Comparison of ENCODE assay signal across 10 mouse cellular contexts in the genomic region with DNA sequence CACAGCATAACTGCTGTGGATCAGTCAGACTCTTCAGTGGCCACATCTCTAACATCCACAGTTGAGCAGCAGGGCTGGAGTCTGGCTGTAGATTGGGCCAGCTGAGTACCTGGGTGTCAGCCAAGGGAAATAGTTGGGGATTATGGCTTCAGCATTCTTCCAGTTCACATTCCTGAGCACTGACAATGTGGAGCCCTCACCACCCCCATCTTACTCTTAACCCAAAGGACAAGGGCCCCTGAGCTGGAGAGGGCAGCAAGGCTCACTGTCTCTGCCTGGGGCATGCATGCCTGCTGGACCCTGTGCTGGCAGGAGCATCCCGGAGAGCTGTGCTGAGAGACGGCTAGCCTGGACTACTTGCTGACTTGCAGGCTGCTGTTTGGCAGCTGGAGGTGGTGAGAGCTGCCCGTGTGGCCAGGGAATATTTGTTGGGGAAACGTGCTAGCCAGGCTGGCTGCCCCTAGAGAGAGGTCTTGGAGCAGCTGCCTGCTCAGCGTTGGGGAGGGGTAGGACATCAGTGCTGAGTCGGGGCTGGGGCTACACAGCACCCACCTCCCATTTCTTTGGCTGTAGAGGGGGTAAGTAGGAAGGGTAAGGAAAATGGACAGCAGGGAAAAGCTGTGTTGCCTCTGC. TPM values are rescaled to one million over a fixed set of nuclear protein-coding genes. Genes with fewer than 3 reads are reported as not detected.
DNase-seq lines count a peak whose midpoint lies in the region; ATAC-seq lines count a peak whose summit lies in the region.
"Had no signal": no experiment of that assay in that cellular context is flagged by ENCODE, and none has a peak within 500 bp of the region (broad histone marks: within the 10 kb centered on the region; RNA-seq: fewer than 3 reads in every experiment).

No protein-coding gene starts in this region.

- H3K36me3 ChIP-seq in embryonic facial prominence, embryonic 14.5 days (ENCODE audit: control insufficient read depth, insufficient read depth, low read length) = peaks cover 79% of the 10 kb centered on the region
- H3K36me3 ChIP-seq in intestine, embryonic 16.5 days (ENCODE audit: control insufficient read depth, insufficient read depth, low read length) = peaks cover 29% of the 10 kb centered on the region
- peaks cover 92% of the 10 kb centered on the region for H3K36me3 ChIP-seq in lung, embryonic 15.5 days

- peak overlapping the region; percentile 61 for H3K27ac ChIP-seq in embryonic facial prominence, embryonic 14.5 days (replicated peaks; ENCODE audit: low read depth, low read length)
- H3K27ac ChIP-seq in intestine, embryonic 16.5 days (ENCODE audit: low read length) = peak overlapping the region; percentile 66
- peak overlapping the region; percentile 12; the same call in 1 of the 2 replicates for H3K27ac ChIP-seq in lung, embryonic 15.5 days

- intact Hi-C loops in heart, postnatal 25 days (cut with DNase I) = loop anchor here (1.0 to 10.0 kb wide), 2 partner anchors 196 to 317 kb away; a partner anchor contains a TSS

- peak; percentile 70 for ATAC-seq in embryonic facial prominence, embryonic 14.5 days (ENCODE audit: low read depth)
- ATAC-seq in intestine, embryonic 16.5 days = peak; percentile 41; the same call in 1 of the 2 replicates
- no peak for ATAC-seq in lung, embryonic 15.5 days (ENCODE audit: borderline replicate concordance, extremely low read depth, low FRiP score, low TSS enrichment)

- DNase-seq in heart, adult 18-20 months = peak; percentile 67 to 75
- no peak for DNase-seq in heart, postnatal 25 days (ENCODE audit: low spot score)
- DNase-seq in embryonic facial prominence, embryonic 14.5 days (ENCODE audit: low spot score) = peak; percentile 74
- no peak for DNase-seq in thymus, postnatal 36 days
- no peak for DNase-seq in adrenal gland, postnatal 14 days
- DNase-seq in frontal cortex, postnatal 10 days (ENCODE audit: low spot score in 2 of 2) = no peak

- H3K4me2 ChIP-seq in embryonic facial prominence, embryonic 14.5 days (ENCODE audit: low read depth, low read length) = no peak overlapping the region
- H3K4me2 ChIP-seq in intestine, embryonic 16.5 days (ENCODE audit: low read depth, low read length) = no peak overlapping the region
- H3K4me2 ChIP-seq in lung, embryonic 15.5 days = no peak overlapping the region

- no peaks in the 10 kb centered on the region for H3K9me3 ChIP-seq in embryonic facial prominence, embryonic 14.5 days (ENCODE audit: control insufficient read depth, low read length)
- no peaks in the 10 kb centered on the region for H3K9me3 ChIP-seq in intestine, embryonic 16.5 days (ENCODE audit: control insufficient read depth, low read length)
- no peaks in the 10 kb centered on the region for H3K9me3 ChIP-seq in lung, embryonic 15.5 days

- H3K4me3 ChIP-seq in embryonic facial prominence, embryonic 14.5 days (ENCODE audit: low read depth, low read length) = no peak overlapping the region
- H3K4me3 ChIP-seq in intestine, embryonic 16.5 days (ENCODE audit: low read length) = no peak overlapping the region
- no peak overlapping the region for H3K4me3 ChIP-seq in lung, embryonic 15.5 days

- no peaks in the 10 kb centered on the region for H3K27me3 ChIP-seq in embryonic facial prominence, embryonic 14.5 days (replicated peaks; ENCODE audit: control insufficient read depth, insufficient read depth, low read length)
- no peaks in the 10 kb centered on the region for H3K27me3 ChIP-seq in intestine, embryonic 16.5 days (replicated peaks; ENCODE audit: control insufficient read depth, insufficient read depth, low read length)
- H3K27me3 ChIP-seq in lung, embryonic 15.5 days = no peaks in the 10 kb centered on the region
- H3K27me3 ChIP-seq: CH12.LX had no signal

- H3K9ac ChIP-seq in embryonic facial prominence, embryonic 14.5 days (ENCODE audit: low read depth, low read length) = no peak overlapping the region
- H3K9ac ChIP-seq in intestine, embryonic 16.5 days (ENCODE audit: low read depth, low read length) = no peak overlapping the region
- no peak overlapping the region for H3K9ac ChIP-seq in lung, embryonic 15.5 days

- no peaks in the 10 kb centered on the region for H3K4me1 ChIP-seq in embryonic facial prominence, embryonic 14.5 days (ENCODE audit: control insufficient read depth, insufficient read depth, low read length)
- peaks cover 5% of the 10 kb centered on the region; the same call in 1 of the 2 replicates for H3K4me1 ChIP-seq in intestine, embryonic 16.5 days (ENCODE audit: control insufficient read depth, insufficient read depth, low read length)
- H3K4me1 ChIP-seq in lung, embryonic 15.5 days = no peaks in the 10 kb centered on the region

- 70% methylated on average over 6 of the region's 6 CpGs for WGBS in embryonic facial prominence, embryonic 14.5 days
- 75% methylated on average over 6 of the region's 6 CpGs for WGBS in intestine, embryonic 16.5 days
- WGBS in lung, embryonic 15.5 days = 78% methylated on average over 6 of the region's 6 CpGs

RNA-seq across cellular contexts. Expression of a gene that starts 8.2 kb away (rescaled TPM):
- total RNA-seq in heart, adult 18-20 months (2021) = 100 to 1,000 TPM; 231 to 257 TPM
- 100 to 1,000 TPM; 209 to 241 TPM for total RNA-seq in heart, postnatal 25 days (2021)
- 309 and 320 TPM in 2 replicates for polyA plus RNA-seq in embryonic facial prominence, embryonic 14.5 days (2014; fragmentation: Nextera tagmentation; extraction: Ambion mirVana)
- polyA plus RNA-seq in intestine, embryonic 16.5 days (2015; fragmentation: Nextera tagmentation; extraction: Ambion mirVana) = 238 and 252 TPM in 2 replicates
- polyA plus RNA-seq in lung, embryonic 15.5 days (2015; fragmentation: Nextera tagmentation; extraction: Ambion mirVana) = 254 and 278 TPM in 2 replicates
- total RNA-seq in adrenal gland, postnatal 14 days (2021) = 179 and 190 TPM in 2 replicates

RNA-seq across cellular contexts. Expression of a gene that starts 8.3 kb away (rescaled TPM):
- total RNA-seq in heart, adult 18-20 months (2021) = 10 to 100 TPM; 20.0 to 26.2 TPM
- 10 to 100 TPM; 22.9 to 28.2 TPM for total RNA-seq in heart, postnatal 25 days (2021)
- 62.1 and 64.8 TPM in 2 replicates for polyA plus RNA-seq in embryonic facial prominence, embryonic 14.5 days (2014; fragmentation: Nextera tagmentation; extraction: Ambion mirVana)
- 30.2 and 32.3 TPM in 2 replicates for polyA plus RNA-seq in intestine, embryonic 16.5 days (2015; fragmentation: Nextera tagmentation; extraction: Ambion mirVana)
- polyA plus RNA-seq in lung, embryonic 15.5 days (2015; fragmentation: Nextera tagmentation; extraction: Ambion mirVana) = 34.6 and 40.2 TPM in 2 replicates
- total RNA-seq in adrenal gland, postnatal 14 days (2021) = 24.1 and 27.3 TPM in 2 replicates

RNA-seq across cellular contexts. Expression of a gene that starts 20.2 kb away (rescaled TPM):
- 1 to 10 TPM; 4.0 to 5.0 TPM for total RNA-seq in heart, adult 18-20 months (2021)
- total RNA-seq in heart, postnatal 25 days (2021) = 1 to 10 TPM; 3.7 to 4.3 TPM
- 10.2 and 10.6 TPM in 2 replicates for polyA plus RNA-seq in embryonic facial prominence, embryonic 14.5 days (2014; fragmentation: Nextera tagmentation; extraction: Ambion mirVana)
- 4.2 and 6.1 TPM in 2 replicates for polyA plus RNA-seq in intestine, embryonic 16.5 days (2015; fragmentation: Nextera tagmentation; extraction: Ambion mirVana)
- polyA plus RNA-seq in lung, embryonic 15.5 days (2015; fragmentation: Nextera tagmentation; extraction: Ambion mirVana) = 6.9 and 8.7 TPM in 2 replicates
- total RNA-seq in adrenal gland, postnatal 14 days (2021) = 2.9 and 5.4 TPM in 2 replicates

RNA-seq across cellular contexts. Expression of a gene that starts 26.5 kb away (rescaled TPM):
- total RNA-seq in heart, adult 18-20 months (2021) = 10 to 100 TPM; 17.6 to 18.5 TPM
- total RNA-seq in heart, postnatal 25 days (2021) = 10 to 100 TPM; 16.4 to 16.7 TPM
- 35.4 and 40.5 TPM in 2 replicates for polyA plus RNA-seq in embryonic facial prominence, embryonic 14.5 days (2014; fragmentation: Nextera tagmentation; extraction: Ambion mirVana)
- polyA plus RNA-seq in intestine, embryonic 16.5 days (2015; fragmentation: Nextera tagmentation; extraction: Ambion mirVana) = 0.72 and 0.94 TPM in 2 replicates
- polyA plus RNA-seq in lung, embryonic 15.5 days (2015; fragmentation: Nextera tagmentation; extraction: Ambion mirVana) = 0.91 and 1.9 TPM in 2 replicates
- 1.4 and 2.4 TPM in 2 replicates for total RNA-seq in adrenal gland, postnatal 14 days (2021)

RNA-seq across cellular contexts. Expression of a gene that starts 56.0 kb away (rescaled TPM):
- total RNA-seq in heart, adult 18-20 months (2021) = 1,000 to 10,000 TPM; 1,572 to 1,905 TPM
- total RNA-seq in heart, postnatal 25 days (2021) = 1,000 to 10,000 TPM; 1,615 to 1,699 TPM
- polyA plus RNA-seq in embryonic facial prominence, embryonic 14.5 days (2014; fragmentation: Nextera tagmentation; extraction: Ambion mirVana) = 0.30 and 0.79 TPM in 2 replicates
- polyA plus RNA-seq in intestine, embryonic 16.5 days (2015; fragmentation: Nextera tagmentation; extraction: Ambion mirVana) = 0.06 TPM in 1 of 2 replicates, not detected in the other
- 18.8 and 22.3 TPM in 2 replicates for polyA plus RNA-seq in lung, embryonic 15.5 days (2015; fragmentation: Nextera tagmentation; extraction: Ambion mirVana)
- 0.15 TPM in 1 of 2 replicates, not detected in the other for total RNA-seq in adrenal gland, postnatal 14 days (2021)
- total RNA-seq: megakaryocyte progenitor cell, adult 5-6 weeks had no signal

Comparison
In these comparisons a context has a peak if more than half of its experiments do, and no peak if none do; other contexts are left out.
1. DNase-seq: peak in heart, adult 18-20 months (2 of 2) and embryonic facial prominence, embryonic 14.5 days (single experiment); none in heart, postnatal 25 days (single experiment), thymus, postnatal 36 days (0 of 2), adrenal gland, postnatal 14 days (single experiment) and frontal cortex, postnatal 10 days (0 of 2).
2. H3K27ac ChIP-seq: peak in every context shown above with its lines; median percentile 66 in intestine, embryonic 16.5 days; 61 in embryonic facial prominence, embryonic 14.5 days; 12 in lung, embryonic 15.5 days.